Mouse (Mus musculus): ENCODE results near the gene Sfxn1.

GRCm38 (mm10) chr13:54152911-54153310 is 81.2 kb downstream of the Sfxn1 start:
- no peak for TF ChIP-seq CTCF (IDR thresholded peaks at IDR 0.05; ENCODE audit: low read depth, low read length)
- TF ChIP-seq POLR2A (IDR thresholded peaks at IDR 0.05; ENCODE audit: extremely low read depth, insufficient read depth, low read length) = no peak
